In the genomic region with DNA sequence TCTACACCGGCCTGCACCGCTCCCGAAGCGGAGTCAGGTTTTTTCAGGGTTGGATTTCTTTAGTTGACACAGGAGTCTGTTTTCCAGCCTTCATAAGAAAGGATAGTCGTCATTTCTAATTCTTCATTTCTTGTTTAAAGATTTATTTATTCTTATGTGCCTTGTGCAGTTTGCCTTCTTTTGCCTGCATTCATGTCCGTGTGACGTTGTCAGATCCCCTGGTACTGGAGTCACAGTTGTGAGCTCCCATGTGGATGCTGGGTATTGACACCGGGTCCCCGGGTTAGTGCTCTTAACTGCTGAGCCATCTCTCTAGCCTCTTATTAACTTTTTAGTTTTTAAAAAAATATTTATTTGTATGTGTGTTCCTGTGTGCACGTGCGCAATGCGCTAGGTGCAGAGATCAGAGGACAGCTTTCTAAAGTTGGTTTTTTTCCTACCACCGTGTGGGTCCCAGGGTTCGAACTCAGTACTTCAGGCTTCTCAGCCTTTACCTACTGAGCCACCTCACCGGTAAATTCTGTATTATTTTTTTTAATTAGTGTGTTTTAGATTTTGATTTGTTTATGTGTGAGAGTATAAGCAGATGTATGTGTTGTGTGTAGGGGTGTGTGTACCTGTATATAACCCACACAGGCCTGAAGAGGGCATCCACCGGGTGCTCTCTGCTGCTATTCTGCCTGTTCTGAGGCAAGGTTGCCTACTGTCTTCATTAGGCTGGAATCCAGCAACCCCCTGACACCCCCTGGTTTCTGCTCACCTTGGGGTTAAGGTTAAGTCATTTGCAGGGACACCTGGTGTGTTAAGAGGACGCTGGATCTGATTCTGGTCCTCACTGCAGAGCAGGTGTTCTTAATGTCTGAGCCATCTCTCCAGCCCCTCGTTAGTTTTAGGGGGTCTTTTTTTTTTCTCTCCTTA, we compare ENCODE assay signal across 1 mouse cellular context.
TF ChIP-seq lines count a peak whose summit lies in the region.

No protein-coding gene starts in this region.

TF ChIP-seq in CH12.LX, 34 proteins besides CTCF, POLR2A, EP300 and RAD21:
- no peak for TF ChIP-seq JUND (conservative IDR thresholded peaks at IDR 0.05; ENCODE audit: low read depth, low read length)
- no peak for TF ChIP-seq ETS1 (conservative IDR thresholded peaks at IDR 0.05; ENCODE audit: low read depth, low read length)
- no peak for TF ChIP-seq ZC3H11A (IDR thresholded peaks at IDR 0.05; ENCODE audit: low read depth, low read length)
- TF ChIP-seq MAFK (IDR thresholded peaks at IDR 0.05; ENCODE audit: insufficient replicate concordance, low read length) = no peak
- TF ChIP-seq MXI1 (IDR thresholded peaks at IDR 0.05; ENCODE audit: low read depth, low read length) = peak; percentile 45; the same call in 1 of the 2 replicates
- no peak for TF ChIP-seq ZMIZ1 (IDR thresholded peaks at IDR 0.05; ENCODE audit: low read depth, low read length)
- peak; percentile 3; the same call in 1 of the 2 replicates for TF ChIP-seq SMC3 (IDR thresholded peaks at IDR 0.05; ENCODE audit: low read depth, low read length)
- TF ChIP-seq GABPA (IDR thresholded peaks at IDR 0.05; ENCODE audit: insufficient replicate concordance, low read depth, low read length) = no peak
- no peak for TF ChIP-seq USF2 (conservative IDR thresholded peaks at IDR 0.05; ENCODE audit: low read depth, low read length)
- no peak for TF ChIP-seq NRF1 (IDR thresholded peaks at IDR 0.05; ENCODE audit: low read depth, low read length)
- TF ChIP-seq MAX (IDR thresholded peaks at IDR 0.05; ENCODE audit: low read length) = peak; percentile 14; the same call in 1 of the 2 replicates
- TF ChIP-seq ELF1 (IDR thresholded peaks at IDR 0.05; ENCODE audit: low read depth, low read length) = no peak
- TF ChIP-seq E2F4 (IDR thresholded peaks at IDR 0.05; ENCODE audit: insufficient replicate concordance, low read depth, low read length) = no peak
- TF ChIP-seq NELFE (IDR thresholded peaks at IDR 0.05; ENCODE audit: low read depth, low read length) = no peak
- no peak for TF ChIP-seq MAZ (IDR thresholded peaks at IDR 0.05; ENCODE audit: low read depth, low read length)
- TF ChIP-seq USF1 (IDR thresholded peaks at IDR 0.05; ENCODE audit: low read depth, low read length) = no peak
- TF ChIP-seq BHLHE40 (IDR thresholded peaks at IDR 0.05; ENCODE audit: low read depth, low read length) = peak; percentile 63
- TF ChIP-seq MYC (IDR thresholded peaks at IDR 0.05; ENCODE audit: low read depth, low read length) = no peak
